Mouse (Mus musculus) neural tube, embryonic 14.5 days (tissue): ENCODE measurements around the gene Nckap1l. TPM values are rescaled to one million over a fixed set of nuclear protein-coding genes. Genes with fewer than 3 reads are reported as not detected.

Experiments used
- ATAC-seq: fragments of 200-750 bp; cut with Nextera tagmentation; 2 replicates; pipeline ENCODE4 v1.8.0; 2017; ENCODE audit warnings: low read depth, mild to moderate bottlenecking, moderate TSS enrichment, moderate library complexity
- H3K27ac ChIP-seq: fragments of 300-500 bp; sonication (generic); 2 replicates; pipeline ENCODE4 v1.5.1; 2014; ENCODE audit warnings: low read depth, mild to moderate bottlenecking, control low read depth, low read length, moderate library complexity, mixed read lengths
- H3K27me3 ChIP-seq: fragments of 300-500 bp; sonication (generic); 2 replicates; pipeline ENCODE4 v1.6.1; 2014; ENCODE audit warnings: low read length; ENCODE audit not compliant: control insufficient read depth, insufficient read depth
- H3K36me3 ChIP-seq: fragments of 300-500 bp; sonication (generic); 2 replicates; pipeline ENCODE4 v1.6.1; 2014; ENCODE audit warnings: low read length, mixed read lengths; ENCODE audit not compliant: control insufficient read depth, insufficient read depth
- H3K4me1 ChIP-seq: fragments of 300-500 bp; sonication (generic); 2 replicates; pipeline ENCODE4 v1.6.1; 2014; ENCODE audit warnings: low read length; ENCODE audit not compliant: control insufficient read depth, insufficient read depth
- H3K4me2 ChIP-seq: fragments of 300-500 bp; sonication (generic); 2 replicates; pipeline ENCODE4 v1.6.1; 2014; ENCODE audit warnings: mild to moderate bottlenecking, low read depth, low read length, control low read depth
- H3K4me3 ChIP-seq: fragments of 300-500 bp; sonication (generic); 2 replicates; pipeline ENCODE4 v1.5.1; 2014; ENCODE audit warnings: low read depth, low read length, control low read depth, mixed read lengths
- H3K9ac ChIP-seq: fragments of 300-500 bp; sonication (generic); replicated peaks from 2 replicates; pipeline ENCODE4 v1.6.1; 2014; ENCODE audit warnings: low read depth, mild to moderate bottlenecking, control low read depth, low read length, mixed read lengths
- H3K9me3 ChIP-seq: fragments of 300-500 bp; sonication (generic); 2 replicates; pipeline ENCODE4 v1.6.1; 2016; ENCODE audit warnings: low read length; ENCODE audit not compliant: control insufficient read depth
- WGBS: fragments of 180-500 bp; shearing (Covaris S2); extraction: QIAGEN DNeasy Blood & Tissue Kit; methylation state at CpG from one replicate; pipeline ENCODE4 v1.1.7; 2014; 5-methylcytosine and 5-hydroxymethylcytosine counted together
- polyA plus RNA-seq: library from polyadenylated mRNA; unstranded; fragments of >200 nt; fragmentation: Nextera tagmentation; extraction: Ambion mirVana; gene quantifications from 2 replicates; pipeline ENCODE4 v1.2.1, GENCODE M21; 2014

The Nckap1l gene
- polyA plus RNA-seq, 1 experiment from 2014 or later: 1.5 TPM

DNA sequence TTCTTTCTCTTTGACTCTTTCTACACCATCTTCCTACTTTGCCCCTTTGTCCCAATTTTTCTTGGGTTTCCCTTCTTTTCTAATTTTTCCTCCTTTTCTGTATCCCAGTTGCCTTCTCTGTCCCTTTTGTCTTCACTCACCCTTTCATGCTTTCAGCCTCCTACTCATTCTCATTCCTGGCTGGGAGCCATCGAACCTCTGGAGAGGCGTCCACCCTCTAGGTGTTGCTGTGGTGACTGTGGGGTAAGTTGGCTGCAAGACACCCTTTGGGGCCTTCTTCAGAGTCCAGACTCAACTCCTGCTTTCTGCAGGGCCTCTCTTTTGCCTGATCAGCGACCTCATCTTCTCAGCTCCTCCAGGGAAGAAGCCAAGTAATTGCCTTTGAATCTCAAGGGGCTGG is 55.7 kb downstream of the Nckap1l start:
- peak overlapping the region; percentile 12; the same call in 1 of the 2 replicates for H3K27ac ChIP-seq
- H3K36me3 ChIP-seq: no peaks in the 10 kb centered on the region
- no peaks in the 10 kb centered on the region for H3K9me3 ChIP-seq
- no peak overlapping the region for H3K4me2 ChIP-seq
- H3K27me3 ChIP-seq: no peaks in the 10 kb centered on the region
- H3K4me3 ChIP-seq: no peak overlapping the region
- no peak overlapping the region for H3K9ac ChIP-seq
- ATAC-seq: no peak
- H3K4me1 ChIP-seq: peaks cover 28% of the 10 kb centered on the region
- WGBS: 48% methylated on average over 3 of the region's 3 CpGs

DNA sequence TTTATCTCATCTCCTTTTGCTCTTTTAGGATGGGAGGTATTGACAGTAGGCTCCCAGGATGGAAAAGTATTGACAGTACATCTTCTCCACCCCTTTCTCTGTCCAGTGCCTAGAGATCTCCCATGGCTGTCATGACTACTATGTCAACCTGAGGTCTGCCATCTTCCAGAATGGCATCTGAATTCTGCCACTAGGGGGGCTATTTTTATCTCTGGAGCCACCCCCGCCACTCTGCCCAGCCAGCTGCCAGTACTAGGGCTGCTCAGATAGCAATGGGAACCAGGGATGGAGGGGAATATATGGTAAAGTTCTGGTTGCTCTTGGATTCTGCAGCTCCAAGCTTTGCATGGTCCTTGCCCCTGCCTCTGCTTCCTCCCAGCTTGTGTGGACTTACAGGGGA is 58.1 kb downstream of the Nckap1l start:
- H3K9me3 ChIP-seq: no peaks in the 10 kb centered on the region
- peaks cover 21% of the 10 kb centered on the region for H3K4me1 ChIP-seq
- no peaks in the 10 kb centered on the region for H3K27me3 ChIP-seq
- H3K9ac ChIP-seq: no peak overlapping the region
- H3K27ac ChIP-seq: no peak overlapping the region
- H3K4me2 ChIP-seq: no peak overlapping the region
- no peaks in the 10 kb centered on the region for H3K36me3 ChIP-seq
- no peak for ATAC-seq
- 64% methylated on average over 1 of the region's 1 CpGs for WGBS
- no peak overlapping the region for H3K4me3 ChIP-seq

DNA sequence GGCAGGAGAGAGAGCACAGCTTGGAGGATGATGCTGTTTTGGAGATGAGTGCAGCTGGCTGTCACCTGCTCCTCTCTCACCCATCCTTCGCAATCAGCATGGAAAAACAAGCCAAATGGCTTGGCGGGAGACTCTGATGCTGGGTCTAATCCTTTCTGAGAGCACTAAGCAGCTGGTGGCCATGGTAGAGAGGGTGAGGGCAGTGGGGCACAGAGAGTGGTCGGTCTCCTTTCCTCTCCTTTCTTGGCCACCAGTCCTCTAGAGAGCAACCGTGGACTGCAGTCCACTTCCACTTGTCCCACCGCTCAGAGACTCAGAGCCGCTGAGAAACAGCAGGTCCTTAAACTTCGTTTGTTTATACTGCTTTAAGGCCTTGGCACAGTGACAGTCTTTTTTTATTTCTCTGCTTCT is 60.0 kb downstream of the Nckap1l start:
- peak overlapping the region; percentile 42 for H3K4me2 ChIP-seq
- peak overlapping the region; percentile 75 for H3K27ac ChIP-seq
- 6% methylated on average over 7 of the region's 7 CpGs for WGBS
- H3K9ac ChIP-seq: no peak overlapping the region
- no peaks in the 10 kb centered on the region for H3K36me3 ChIP-seq
- ATAC-seq: peak; percentile 47
- 0 out of 2 replicates have a peak overlapping the region, but pooled peaks have one; percentile 14 for H3K4me3 ChIP-seq
- H3K4me1 ChIP-seq: peaks cover 21% of the 10 kb centered on the region
- H3K9me3 ChIP-seq: no peaks in the 10 kb centered on the region
- no peaks in the 10 kb centered on the region for H3K27me3 ChIP-seq

DNA sequence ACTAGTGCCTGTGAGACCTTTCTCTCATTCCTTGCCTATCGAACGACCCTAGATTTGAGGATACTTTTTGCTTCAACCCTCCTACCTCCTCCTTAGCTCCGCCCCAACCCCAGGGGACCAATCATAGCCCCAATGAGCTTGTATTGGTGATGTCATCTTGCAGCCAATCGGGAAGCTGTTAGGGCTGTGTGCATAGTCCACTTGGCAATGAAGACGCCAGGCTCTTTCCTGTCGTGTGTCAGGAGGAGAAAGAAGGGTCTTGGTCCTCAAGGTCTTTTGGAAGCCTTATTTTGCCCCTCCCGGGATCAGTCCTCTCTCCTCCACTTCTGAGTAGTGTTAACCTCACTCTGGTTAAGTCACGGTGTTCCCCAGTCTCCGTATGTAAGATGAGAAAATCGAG is 60.5 kb downstream of the Nckap1l start:
- Histone ChIP-seq H3K9ac (0 out of 2 replicates have a peak overlapping the region, but pooled peaks have one; percentile 37), H3K4me2 (peak overlapping the region; percentile 42), H3K9me3 (no peaks in the 10 kb centered on the region), H3K27ac (peak overlapping the region; percentile 75), H3K27me3 (no peaks in the 10 kb centered on the region), H3K4me3 (peak overlapping the region; percentile 14; the same call in 1 of the 2 replicates), H3K36me3 (no peaks in the 10 kb centered on the region), H3K4me1 (peaks cover 26% of the 10 kb centered on the region)
- 1% methylated on average over 10 of the region's 10 CpGs for WGBS
- ATAC-seq: peak; percentile 92

DNA sequence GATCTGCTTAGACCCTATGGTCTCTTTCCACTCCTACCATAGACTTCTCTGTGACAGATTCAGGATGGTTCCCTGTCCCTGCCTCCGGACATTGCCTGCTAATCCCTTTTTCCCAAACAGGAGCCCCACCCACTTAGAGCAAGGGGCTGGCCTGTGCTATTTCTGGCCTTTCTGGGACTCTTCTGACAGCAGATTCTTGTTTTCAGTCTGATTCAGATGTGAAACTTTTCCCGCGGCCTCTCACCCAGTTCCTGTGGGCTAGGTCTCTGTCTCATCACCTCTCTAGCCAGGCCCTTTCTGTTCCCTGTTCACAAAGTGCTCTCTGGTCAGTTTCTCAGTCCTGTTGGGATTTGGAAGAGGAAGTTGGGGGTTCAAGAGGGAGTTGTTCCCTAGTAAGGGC is 61.3 kb downstream of the Nckap1l start:
- WGBS: 49% methylated on average over 3 of the region's 3 CpGs
- H3K27ac ChIP-seq: no peak overlapping the region
- H3K4me2 ChIP-seq: peak overlapping the region; percentile 42; the same call in 1 of the 2 replicates
- no peak overlapping the region for H3K4me3 ChIP-seq
- no peak overlapping the region for H3K9ac ChIP-seq
- no peaks in the 10 kb centered on the region for H3K27me3 ChIP-seq
- ATAC-seq: no peak
- peaks cover 28% of the 10 kb centered on the region for H3K4me1 ChIP-seq
- no peaks in the 10 kb centered on the region for H3K9me3 ChIP-seq
- H3K36me3 ChIP-seq: no peaks in the 10 kb centered on the region

DNA sequence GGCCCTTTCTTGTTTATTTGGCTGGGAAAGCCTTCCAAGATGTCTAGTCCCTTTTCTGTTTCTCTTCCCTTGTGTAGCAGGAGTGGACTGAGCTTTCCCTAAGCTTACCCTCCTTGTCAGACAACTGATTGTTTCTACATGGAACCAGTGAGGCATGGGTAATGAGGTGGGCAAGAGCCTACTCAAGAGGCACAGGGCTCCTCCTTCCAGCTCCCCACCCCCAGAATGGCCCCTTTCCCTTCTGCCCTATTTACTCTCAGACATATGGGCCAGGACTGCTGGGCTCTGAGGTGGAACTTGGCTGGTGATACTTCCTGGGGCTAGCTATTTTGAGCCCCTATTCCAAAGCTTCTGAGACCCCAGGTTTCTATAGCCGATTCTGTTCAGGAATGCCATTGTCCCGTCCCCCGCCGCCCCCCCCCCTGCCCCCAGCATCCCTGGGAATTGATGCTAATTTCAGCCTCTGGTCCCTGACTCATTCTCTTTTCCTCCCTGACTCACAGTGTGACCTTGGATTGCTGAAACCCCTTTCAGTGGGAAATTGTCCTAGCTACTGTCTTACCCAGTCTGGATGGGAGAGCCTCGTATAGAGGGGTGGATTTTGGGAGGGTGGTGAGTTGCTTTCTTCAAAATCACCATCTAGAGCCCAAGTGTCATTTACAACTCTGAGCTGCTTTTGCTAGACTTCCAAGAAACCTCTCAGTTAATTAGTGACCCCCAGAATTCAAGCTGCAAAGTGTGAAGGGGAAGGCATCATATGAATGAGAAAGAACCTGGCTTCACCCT is 65.2 kb downstream of the Nckap1l start:
- ATAC-seq: peak; percentile 62
- Histone ChIP-seq H3K4me3 (no peak overlapping the region), H3K9me3 (no peaks in the 10 kb centered on the region), H3K27me3 (no peaks in the 10 kb centered on the region), H3K27ac (peak overlapping the region; percentile 93), H3K4me1 (peaks cover 29% of the 10 kb centered on the region), H3K9ac (no peak overlapping the region; the same call in 1 of the 2 replicates), H3K36me3 (peaks cover 8% of the 10 kb centered on the region; the same call in 1 of the 2 replicates), H3K4me2 (no peak overlapping the region; the same call in 1 of the 2 replicates)
- WGBS: 2% methylated on average over 5 of the region's 5 CpGs

DNA sequence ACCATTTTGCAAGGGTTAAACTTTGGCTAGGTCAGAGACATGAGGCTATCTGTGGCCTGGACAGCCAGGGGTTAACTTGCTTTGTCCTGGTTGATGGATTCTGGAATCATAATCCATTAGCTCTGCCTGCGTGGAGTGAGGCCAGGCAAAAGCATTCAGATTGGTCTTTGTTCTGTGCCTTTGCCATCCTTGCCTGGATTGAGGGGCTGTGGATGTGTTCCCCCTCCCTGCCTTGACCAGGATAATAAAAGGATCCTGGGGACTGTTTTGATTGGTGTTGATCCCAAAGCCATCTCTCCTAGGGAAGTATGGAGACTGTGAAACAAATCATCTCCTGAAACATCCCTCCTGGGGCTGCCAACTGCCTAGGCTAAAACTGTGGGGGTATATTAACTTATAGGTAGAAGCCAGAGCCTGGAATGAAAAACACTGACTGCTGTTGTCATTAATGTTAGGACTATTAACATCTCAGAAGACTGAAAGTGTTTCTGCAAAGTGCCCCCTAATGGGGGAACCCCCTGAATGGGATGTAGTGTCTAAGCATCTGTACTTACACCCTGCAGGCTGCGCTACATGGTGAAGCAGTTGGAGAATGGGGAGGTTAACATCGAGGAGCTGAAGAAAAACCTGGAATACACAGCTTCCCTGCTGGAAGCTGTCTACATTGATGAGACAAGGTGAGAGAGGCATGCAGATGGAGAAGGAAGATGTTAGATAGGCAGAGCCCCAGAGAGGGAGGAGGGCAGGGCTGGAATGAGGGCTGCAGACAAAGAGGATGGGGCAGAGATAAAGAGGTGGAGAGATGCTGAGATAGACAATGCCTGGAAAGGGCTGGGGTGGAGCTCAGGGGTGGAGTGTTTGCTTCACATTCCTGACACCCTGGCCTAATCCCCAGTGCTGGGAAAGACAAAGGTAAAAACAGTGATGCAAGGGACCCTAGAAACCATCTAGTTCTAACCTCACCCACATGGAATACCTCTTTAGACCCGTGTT is 66.1 kb downstream of the Nckap1l start:
- WGBS: 17% methylated on average over 4 of the region's 4 CpGs
- Histone ChIP-seq H3K4me1 (peaks cover 25% of the 10 kb centered on the region), H3K36me3 (peaks cover 11% of the 10 kb centered on the region; the same call in 1 of the 2 replicates), H3K9ac (peak overlapping the region; percentile 32; the same call in 1 of the 2 replicates), H3K27me3 (no peaks in the 10 kb centered on the region), H3K4me2 (peak overlapping the region; percentile 26; the same call in 1 of the 2 replicates), H3K9me3 (no peaks in the 10 kb centered on the region), H3K4me3 (no peak overlapping the region), H3K27ac (peak overlapping the region; percentile 93)
- ATAC-seq: peak; percentile 71

DNA sequence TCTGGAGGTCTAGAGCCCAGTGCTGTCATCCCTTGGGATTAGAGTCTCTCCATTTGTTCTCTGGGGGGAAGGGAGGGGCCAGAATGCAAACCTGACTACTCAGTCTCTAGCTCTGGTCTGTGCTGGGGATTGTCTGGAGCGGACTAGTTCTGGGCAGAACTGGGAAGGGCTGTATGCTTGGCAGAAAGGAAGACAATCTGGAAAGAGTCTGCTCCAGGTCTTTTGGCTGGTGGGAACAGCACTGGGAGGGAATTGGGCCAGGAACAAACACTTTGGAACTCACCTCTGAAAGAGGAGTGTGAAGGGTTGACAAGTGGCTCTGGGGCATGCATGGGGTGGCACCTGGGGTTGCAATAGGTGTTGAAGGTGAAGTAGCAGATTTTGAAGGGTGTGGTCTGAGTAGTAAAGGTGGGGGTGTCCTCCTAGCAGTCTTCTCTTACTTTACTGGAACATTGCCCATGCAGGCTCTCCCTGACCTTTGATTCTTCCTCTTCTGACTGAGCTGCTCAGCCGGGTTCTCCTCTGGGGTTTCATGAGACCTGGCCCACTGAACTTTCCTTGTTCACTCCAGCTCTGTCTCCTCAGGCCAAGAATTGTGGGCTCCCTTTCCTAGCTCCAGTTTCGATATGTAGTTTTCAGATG is 69.0 kb downstream of the Nckap1l start:
- Histone ChIP-seq H3K27me3 (no peaks in the 10 kb centered on the region), H3K4me3 (no peak overlapping the region), H3K4me1 (peaks cover 24% of the 10 kb centered on the region), H3K9me3 (no peaks in the 10 kb centered on the region), H3K9ac (no peak overlapping the region), H3K27ac (no peak overlapping the region), H3K4me2 (no peak overlapping the region), H3K36me3 (peaks cover 20% of the 10 kb centered on the region)
- ATAC-seq: no peak
- 76% methylated on average over 3 of the region's 3 CpGs for WGBS
